Mouse (Mus musculus): ENCODE measurements around the gene Rragc.

Gene Rragc

DNA sequence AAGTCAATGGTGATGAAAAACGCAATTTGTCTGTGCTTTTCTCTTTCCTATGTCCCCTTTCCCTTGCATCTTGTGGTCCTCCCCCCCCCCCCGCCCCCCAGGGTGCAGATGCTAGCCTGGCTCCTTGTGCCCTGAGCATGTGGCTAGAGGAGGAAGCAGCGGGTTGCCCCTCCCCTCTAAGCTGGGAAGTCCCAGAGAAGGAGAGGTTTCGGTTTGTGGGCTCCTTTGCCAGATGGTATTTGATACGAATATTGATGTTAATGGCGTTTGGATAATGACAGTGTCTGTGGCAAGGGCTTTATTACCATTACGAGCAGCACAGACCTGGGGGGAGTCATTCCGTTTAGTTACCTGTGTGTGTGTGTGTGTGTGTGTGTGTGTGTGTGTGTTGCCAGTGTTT, 34.8 kb downstream of the Rragc start:
- no peak for DNase-seq (ENCODE audit: low spot score)

DNA sequence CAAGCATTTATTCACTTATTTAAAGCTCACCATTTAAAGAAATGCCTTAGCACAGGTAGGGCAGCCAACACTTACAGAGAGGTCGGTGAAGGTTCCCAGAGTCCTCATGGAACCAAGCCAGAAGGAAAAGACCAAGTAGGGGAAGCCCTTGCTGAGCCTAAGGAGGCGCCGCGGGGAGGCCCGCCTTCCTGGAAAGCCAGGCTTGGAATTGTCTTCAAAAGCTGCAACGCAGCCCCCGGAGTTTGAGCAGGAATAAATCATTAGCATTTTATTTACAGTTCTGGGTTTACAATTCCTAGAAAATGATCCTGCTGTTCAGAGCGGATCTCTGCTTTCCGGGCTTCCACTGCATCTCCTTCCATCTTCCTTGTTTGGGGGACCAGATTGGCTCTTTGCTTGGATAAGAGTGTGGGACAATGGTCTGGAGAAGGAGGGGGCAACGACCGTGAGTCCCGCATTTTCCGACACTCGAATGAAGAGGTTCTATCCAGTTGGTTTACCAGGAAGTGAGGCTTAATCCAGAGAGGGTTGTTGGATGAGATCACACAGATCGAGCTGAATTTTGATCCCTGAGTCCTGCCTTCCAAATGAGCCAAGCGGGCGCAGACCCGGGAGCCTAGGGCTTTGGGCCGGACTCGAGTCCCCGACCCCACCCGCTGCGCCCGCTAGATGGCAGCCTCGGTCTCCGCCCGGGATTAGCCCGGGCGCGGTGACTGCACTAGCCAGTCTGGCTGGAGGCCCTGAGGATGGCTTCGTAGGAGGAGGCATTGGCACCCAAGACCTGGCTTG, 39.7 kb downstream of the Rragc start:
- DNase-seq (ENCODE audit: low spot score): peak; percentile 67

DNA sequence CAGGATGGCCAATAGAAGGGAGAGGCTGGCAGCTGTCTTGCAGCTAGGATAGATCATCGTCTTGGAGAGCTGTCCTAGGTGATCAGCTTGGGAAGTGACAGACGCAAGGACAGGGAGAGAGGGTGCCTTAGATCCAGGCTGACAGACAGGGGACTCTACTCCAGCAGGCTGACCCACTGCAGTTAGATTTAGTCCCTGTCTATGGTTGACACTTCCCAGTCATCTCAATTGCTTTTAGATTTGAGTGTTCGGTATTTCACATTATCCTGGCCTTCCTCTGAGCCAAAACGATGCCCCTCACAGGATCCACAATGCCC, 40.2 kb downstream of the Rragc start:
- no peak for DNase-seq (ENCODE audit: low spot score)

DNA sequence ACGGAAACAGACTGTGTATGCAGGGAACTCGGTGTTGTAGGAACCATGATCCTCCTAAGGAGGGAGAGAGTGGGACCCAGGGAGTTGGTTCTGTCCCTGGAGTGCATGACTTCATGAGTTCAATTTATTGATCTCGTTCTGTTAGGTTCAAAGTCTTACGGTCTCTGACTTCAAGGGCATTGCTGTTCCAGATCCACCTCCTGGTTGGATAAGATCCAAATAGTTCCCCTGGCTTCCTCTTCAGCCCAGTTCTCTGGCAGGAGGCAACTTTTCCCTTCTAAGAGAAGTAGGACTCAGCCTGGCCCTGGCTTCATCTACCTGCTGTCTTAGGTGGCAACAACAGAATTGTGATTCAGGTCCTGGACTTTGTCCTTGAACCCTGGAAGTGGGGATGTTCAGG, 40.6 kb downstream of the Rragc start:
- DNase-seq (ENCODE audit: low spot score): no peak

DNA sequence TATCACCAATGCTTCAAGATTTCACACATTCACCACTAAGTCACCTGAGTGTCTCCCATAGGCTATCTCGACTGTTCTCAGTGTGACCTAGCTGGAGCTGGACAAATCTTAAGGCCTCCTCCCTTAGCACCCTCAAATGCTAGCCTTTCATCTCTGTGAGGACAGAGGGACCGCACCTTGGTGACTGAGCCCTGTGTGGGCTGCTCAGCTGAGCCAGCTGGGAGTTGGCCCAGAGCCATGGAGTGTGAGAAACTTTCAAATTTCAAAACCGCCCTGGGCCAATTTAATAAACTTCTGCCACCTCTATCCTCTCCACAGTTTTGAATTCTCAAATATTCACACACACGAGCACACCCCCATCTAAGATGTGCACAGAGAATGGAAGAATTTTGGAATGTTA, 43.7 kb downstream of the Rragc start:
- no peak for DNase-seq (ENCODE audit: low spot score)

DNA sequence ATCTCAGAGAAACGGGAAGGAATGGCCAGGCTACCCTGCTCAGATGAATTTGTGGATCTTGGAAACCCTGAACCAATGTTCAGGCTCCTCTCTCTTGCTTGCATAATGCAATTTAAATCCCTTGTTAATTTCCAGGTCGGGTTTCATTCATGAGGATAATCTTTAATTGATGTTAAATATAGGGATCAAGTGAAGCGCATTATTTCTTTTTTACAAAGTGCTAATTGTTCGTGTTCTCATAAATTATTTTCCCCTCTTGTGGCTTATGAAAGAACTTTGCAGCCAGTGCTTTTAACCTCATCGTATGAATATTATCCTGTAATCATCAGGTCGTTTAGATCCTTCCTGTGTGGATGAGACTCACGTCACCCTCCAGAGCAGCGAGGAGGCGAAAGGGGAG, 45.5 kb downstream of the Rragc start:
- DNase-seq (ENCODE audit: low spot score): no peak

DNA sequence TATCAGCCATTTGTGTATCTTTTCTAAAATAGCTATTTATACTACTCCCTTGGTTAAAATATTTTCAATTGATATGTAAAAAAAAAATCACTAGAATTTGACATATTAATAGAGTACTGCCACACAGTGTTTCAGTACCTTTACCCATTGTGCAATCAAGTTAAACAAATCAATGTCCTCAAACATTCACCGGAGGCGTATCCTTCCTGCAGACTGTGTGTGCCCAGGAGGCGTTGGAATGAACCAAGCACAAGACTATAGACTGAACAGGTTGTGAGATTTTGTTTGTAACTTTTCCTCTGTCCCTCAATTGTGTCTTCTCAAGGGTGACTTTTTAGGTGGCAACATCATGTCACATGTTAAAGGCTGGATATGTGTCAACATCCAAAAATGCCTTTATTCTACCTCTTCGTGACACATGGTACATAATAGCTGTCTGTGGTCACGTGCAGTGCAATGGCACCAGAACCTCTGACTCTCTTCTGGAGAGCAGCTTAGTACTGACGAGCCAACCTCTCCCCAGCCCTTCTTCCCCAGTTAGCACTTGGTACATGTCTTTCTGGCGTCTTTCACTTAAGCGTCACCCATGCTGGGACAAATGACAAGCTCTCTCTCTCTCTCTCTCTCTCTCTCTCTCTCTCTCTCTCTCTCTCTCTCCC, 51.5 kb downstream of the Rragc start:
- no peak for DNase-seq (ENCODE audit: low spot score)

DNA sequence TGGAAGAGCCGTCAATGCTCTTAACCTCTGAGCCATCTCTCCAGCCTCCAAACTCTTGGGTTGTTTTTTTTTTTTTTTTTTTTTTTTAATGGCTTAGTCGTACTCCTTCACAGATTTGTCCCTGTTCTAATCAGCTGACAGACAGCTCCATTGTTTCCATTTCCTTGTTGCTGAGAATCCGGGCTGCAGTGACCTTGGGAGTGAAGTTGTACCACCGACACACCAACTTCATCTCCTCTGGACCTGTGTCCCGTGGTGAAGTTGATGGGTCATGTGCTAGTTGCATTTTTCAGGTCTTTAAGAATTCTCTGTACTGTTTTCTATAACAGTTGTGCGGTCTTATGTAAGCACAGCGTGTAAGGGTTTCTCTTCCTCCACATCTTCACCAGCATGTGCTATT, 52.2 kb downstream of the Rragc start:
- DNase-seq (ENCODE audit: low spot score): no peak

DNA sequence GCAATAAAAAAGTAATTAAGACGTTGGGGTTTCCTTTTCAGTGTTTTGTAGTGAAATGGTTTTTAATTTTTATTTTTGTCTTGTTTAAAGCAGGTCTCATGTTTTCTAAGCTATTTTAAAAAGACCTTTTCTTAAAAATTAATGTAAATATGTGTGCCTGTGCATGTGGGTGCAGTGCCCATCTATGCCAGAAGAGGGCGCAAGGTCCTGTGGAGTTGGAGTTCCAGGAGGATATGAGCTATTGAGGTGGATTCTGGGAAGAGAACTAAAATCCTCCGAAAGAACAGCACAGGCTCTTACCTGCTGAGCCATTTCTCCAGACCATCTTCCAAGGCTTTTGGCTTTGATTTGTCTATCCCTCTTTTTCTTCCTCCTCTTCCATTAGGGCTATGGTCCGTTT, 53.8 kb downstream of the Rragc start:
- no peak for DNase-seq (ENCODE audit: low spot score)

DNA sequence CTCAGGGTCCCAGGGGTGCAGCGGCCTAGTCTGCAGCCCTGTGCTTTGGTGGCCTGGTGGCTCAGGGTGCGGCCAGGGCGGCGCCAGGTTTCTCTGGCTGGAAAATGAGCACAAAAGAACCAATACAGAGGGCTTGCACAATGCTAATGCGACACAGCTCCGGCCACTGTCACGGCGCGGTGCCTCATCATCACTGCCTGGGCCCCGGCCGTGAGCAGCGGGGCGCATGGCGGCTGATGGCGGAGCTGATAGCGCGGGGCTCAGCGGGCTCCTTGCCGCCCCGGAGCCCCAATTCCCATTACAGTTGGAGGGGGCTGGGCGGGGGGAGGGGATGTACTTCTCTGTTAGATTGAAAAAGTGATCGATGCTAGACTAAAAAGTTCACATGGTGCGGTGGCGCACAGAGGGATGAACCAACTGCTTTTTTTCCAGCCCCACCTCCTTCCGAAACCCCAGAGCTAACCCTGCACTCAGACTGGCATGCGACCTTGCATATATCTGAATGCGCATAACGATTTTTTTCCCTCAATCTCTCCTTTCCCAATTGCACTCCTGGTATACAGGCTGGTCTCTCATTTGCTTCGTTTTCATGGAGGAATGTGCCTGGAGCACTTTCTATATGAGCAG, 55.3 kb downstream of the Rragc start:
- no peak for DNase-seq (ENCODE audit: low spot score)

DNA sequence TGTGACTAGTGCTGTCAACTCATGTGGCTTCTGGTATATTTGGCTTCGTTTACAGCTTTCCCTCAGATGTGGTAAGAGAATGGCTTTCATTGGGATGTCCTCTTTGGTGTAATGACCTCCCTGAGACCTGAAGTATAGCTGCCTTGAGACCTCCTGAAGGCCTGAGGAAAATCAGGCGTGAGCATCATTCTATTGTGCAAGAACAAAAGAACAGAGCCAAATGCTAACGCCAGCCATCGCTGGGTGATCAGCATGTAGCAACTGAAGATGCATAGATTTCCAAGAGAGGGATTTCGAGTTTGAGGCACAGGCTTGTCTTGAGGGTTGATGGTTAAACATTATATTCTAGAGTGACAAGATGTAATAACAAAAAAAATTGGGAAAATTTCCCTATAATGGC, 64.9 kb downstream of the Rragc start:
- DNase-seq (ENCODE audit: low spot score): no peak

Data from yolk sac, embryonic 10.5 days (tissue).